Mouse (Mus musculus): ENCODE measurements around the gene Sh3gl3.

GRCm38 (mm10) chr7:82174571-82175326 is 1.1 kb downstream of the Sh3gl3 start:
- TF ChIP-seq FLI1 (IDR thresholded peaks at IDR 0.05; ENCODE audit: low read length) (no peak), GATA1 (IDR thresholded peaks at IDR 0.05; ENCODE audit: borderline replicate concordance, low read length) (no peak)

Measured in megakaryocyte, embryonic 14.5 days (primary cell).